ENCODE assay signal across 8 mouse cellular contexts in the genomic region with DNA sequence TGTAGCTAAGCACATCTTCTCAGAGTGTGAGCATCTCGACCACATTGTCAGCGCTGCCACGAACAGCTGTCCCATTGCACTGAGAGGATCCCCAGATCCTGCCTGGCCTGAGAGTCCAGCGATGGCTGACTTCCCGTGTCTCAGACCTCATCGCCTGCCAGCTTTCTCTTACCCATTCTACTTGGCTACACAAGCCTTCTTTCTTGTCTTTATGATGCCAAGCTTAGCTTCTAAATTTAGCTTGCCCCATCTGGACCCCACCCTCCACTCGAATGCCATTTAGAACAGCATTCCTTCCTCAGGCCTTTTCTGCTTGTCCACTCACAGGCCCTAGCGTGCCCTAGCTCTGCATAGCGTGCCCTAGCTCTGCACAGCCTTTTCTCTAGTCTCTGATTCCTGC.
DNase-seq lines count a peak whose midpoint lies in the region; ATAC-seq and TF ChIP-seq lines count a peak whose summit lies in the region.
"Had no signal": no experiment of that assay in that cellular context is flagged by ENCODE, and none has a peak within 500 bp of the region (broad histone marks: within the 10 kb centered on the region; RNA-seq: fewer than 3 reads in every experiment).

No protein-coding gene starts in this region.

- H3K27me3 ChIP-seq in heart, adult 2 months (ENCODE audit: control insufficient read depth, insufficient read depth, low read length): no peaks in the 10 kb centered on the region
- H3K27me3 ChIP-seq in lung, postnatal 0 days (replicated peaks; ENCODE audit: insufficient read depth, low read length): no peaks in the 10 kb centered on the region
- H3K27me3 ChIP-seq: liver, embryonic 15.5 days had no signal

- TF ChIP-seq CTCF in heart, adult 2 months (IDR thresholded peaks at IDR 0.05): no peak
- TF ChIP-seq CTCF in lung, postnatal 0 days (IDR thresholded peaks at IDR 0.05): no peak

- H3K4me2 ChIP-seq in lung, postnatal 0 days (replicated peaks; ENCODE audit: low read depth, low read length): no peak overlapping the region
- H3K4me2 ChIP-seq: liver, embryonic 15.5 days had no signal

- H3K4me3 ChIP-seq in heart, adult 2 months: no peak overlapping the region
- H3K4me3 ChIP-seq in lung, postnatal 0 days (ENCODE audit: low read depth, low read length): no peak overlapping the region
- H3K4me3 ChIP-seq: liver, embryonic 15.5 days had no signal

- WGBS in heart, adult 2 months: 42% methylated on average over 9 of the region's 9 CpGs
- WGBS in lung, postnatal 0 days: 43% methylated on average over 9 of the region's 9 CpGs

- H3K79me2 ChIP-seq in heart, adult 2 months (replicated peaks; ENCODE audit: control insufficient read depth, insufficient read depth, low read length): no peaks in the 10 kb centered on the region

- TF ChIP-seq POLR2A in heart, adult 2 months (IDR thresholded peaks at IDR 0.05; ENCODE audit: insufficient read depth, low read depth, low read length): no peak

- H3K27ac ChIP-seq in heart, adult 2 months: peak overlapping the region; percentile 71
- H3K27ac ChIP-seq in lung, postnatal 0 days (ENCODE audit: low read length): peak overlapping the region; percentile 57
- H3K27ac ChIP-seq: liver, embryonic 15.5 days had no signal

- 0 out of 2 replicates have a peak, but pooled peaks have one; percentile 9 for TF ChIP-seq EP300 in heart, adult 2 months (IDR thresholded peaks at IDR 0.05; ENCODE audit: insufficient read depth, low read depth, low read length)
- no peak; the same call in 1 of the 2 replicates for TF ChIP-seq EP300 in lung, postnatal 0 days (IDR thresholded peaks at IDR 0.05)

- DNase-seq in adipocyte (ENCODE audit: low spot score): peak; percentile 55
- peak; percentile 70 to 73 for DNase-seq in cerebellum, adult 18-20 months
- peak; percentile 54 to 71 for DNase-seq in heart, adult 2 months
- peak; percentile 73 for DNase-seq in lung, postnatal 0 days (ENCODE audit: low spot score)
- DNase-seq in right cerebral cortex, postnatal 36 days (ENCODE audit: low spot score in 2 of 2): no peak
- no peak for DNase-seq in adrenal gland, postnatal 4 days (ENCODE audit: low spot score in 2 of 2)
- no peak for DNase-seq in adrenal gland, adult 18-20 months (ENCODE audit: low spot score in 2 of 2)

- H3K36me3 ChIP-seq in heart, adult 2 months (ENCODE audit: control insufficient read depth, insufficient read depth, low read length): 0 out of 2 replicates have a peak, but pooled peaks cover 2% of the 10 kb centered on the region
- no peaks in the 10 kb centered on the region for H3K36me3 ChIP-seq in lung, postnatal 0 days (ENCODE audit: insufficient read depth, low read length)
- H3K36me3 ChIP-seq: liver, embryonic 15.5 days had no signal

- H3K4me1 ChIP-seq in heart, adult 2 months (ENCODE audit: control insufficient read depth, insufficient read depth, low read length): peaks cover 11% of the 10 kb centered on the region
- H3K4me1 ChIP-seq in lung, postnatal 0 days (ENCODE audit: insufficient read depth, low read depth, low read length): peaks cover 12% of the 10 kb centered on the region

- no peak overlapping the region for H3K9ac ChIP-seq in heart, adult 2 months (ENCODE audit: low read depth, low read length)
- H3K9ac ChIP-seq in lung, postnatal 0 days (replicated peaks; ENCODE audit: low read depth): no peak overlapping the region
- H3K9ac ChIP-seq: liver, embryonic 15.5 days had no signal

- no peaks in the 10 kb centered on the region for H3K9me3 ChIP-seq in lung, postnatal 0 days (ENCODE audit: low read length)
- H3K9me3 ChIP-seq: liver, embryonic 15.5 days had no signal

- intact Hi-C loops in heart, adult 2 months (cut with DNase I): loop anchor here (5.0 kb wide), 1 partner anchor 33 kb away; no protein-coding TSS in a partner anchor

- ATAC-seq in lung, postnatal 0 days: peak; percentile 67

Comparison
In these comparisons a context has a peak if more than half of its experiments do, and no peak if none do; other contexts are left out.
1. DNase-seq: peak in adipocyte (single experiment), cerebellum, adult 18-20 months (2 of 2), heart, adult 2 months (2 of 2) and lung, postnatal 0 days (single experiment); none in right cerebral cortex, postnatal 36 days (0 of 2), adrenal gland, postnatal 4 days (0 of 2) and adrenal gland, adult 18-20 months (0 of 2).